Mouse (Mus musculus) E14TG2a.4 (cell line): ENCODE measurements around the gene Rem1.
A peak's percentile ranks its signal among the peaks of the same experiment; 100 is the strongest.

Experiments used
- H3K27me3 ChIP-seq: 2 replicates; pipeline ENCODE4 v1.6.1; 2014; ENCODE audit warnings: low read length, control low read depth; ENCODE audit not compliant: insufficient read depth
- H3K36me3 ChIP-seq: 2 replicates; pipeline ENCODE4 v1.6.1; 2014; ENCODE audit warnings: low read length, control low read depth; ENCODE audit not compliant: insufficient read depth
- H3K4me1 ChIP-seq: replicated peaks from 2 replicates; pipeline ENCODE4 v1.6.1; 2014; ENCODE audit warnings: low read depth, low read length, control low read depth
- H3K4me3 ChIP-seq: replicated peaks from 2 replicates; pipeline ENCODE4 v1.5.1; 2014; ENCODE audit warnings: mild to moderate bottlenecking, low read length
- H3K9me3 ChIP-seq: 2 replicates; pipeline ENCODE4 v1.6.1; 2014; ENCODE audit warnings: low read length, control low read depth
- CTCF ChIP-seq: conservative IDR thresholded peaks from 2 replicates; pipeline ENCODE4 v1.5.1; 2014; ENCODE audit warnings: low read length
- NANOG ChIP-seq: IDR thresholded peaks from 2 replicates; pipeline ENCODE4 v1.6.1; 2014; ENCODE audit warnings: borderline replicate concordance, low read length, mixed read lengths
- POU5F1 ChIP-seq: IDR thresholded peaks from 2 replicates; pipeline ENCODE4 v1.6.1; 2014; ENCODE audit warnings: low read length, borderline replicate concordance

Rem1 gene

DNA sequence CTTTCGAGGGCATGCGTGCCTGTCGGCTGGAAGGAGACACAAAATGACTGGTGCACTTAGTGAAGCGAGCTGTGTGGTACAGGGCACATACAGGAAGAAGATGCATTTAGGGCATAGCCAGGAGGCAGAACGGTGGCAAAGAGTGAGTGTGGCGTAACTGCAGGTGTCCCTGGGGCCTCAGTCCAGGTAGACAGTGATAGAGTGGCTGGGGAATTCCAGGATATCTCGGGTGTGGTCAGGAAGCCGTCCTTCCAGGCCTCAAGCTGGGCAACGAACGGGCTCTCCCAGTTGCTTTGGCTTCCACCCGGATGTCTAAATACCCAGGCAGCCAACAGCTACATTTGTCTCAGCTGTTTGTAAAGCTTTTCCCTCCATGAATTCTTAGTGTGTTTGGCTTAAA, 47.4 kb downstream of the Rem1 start:
- H3K9me3 ChIP-seq = no peaks in the 10 kb centered on the region
- TF ChIP-seq POU5F1 (no peak), CTCF (no peak), NANOG (no peak)
- peaks cover 79% of the 10 kb centered on the region for H3K36me3 ChIP-seq
- no peaks in the 10 kb centered on the region for H3K27me3 ChIP-seq
- H3K4me3 ChIP-seq = no peak overlapping the region
- peaks cover 62% of the 10 kb centered on the region for H3K4me1 ChIP-seq

DNA sequence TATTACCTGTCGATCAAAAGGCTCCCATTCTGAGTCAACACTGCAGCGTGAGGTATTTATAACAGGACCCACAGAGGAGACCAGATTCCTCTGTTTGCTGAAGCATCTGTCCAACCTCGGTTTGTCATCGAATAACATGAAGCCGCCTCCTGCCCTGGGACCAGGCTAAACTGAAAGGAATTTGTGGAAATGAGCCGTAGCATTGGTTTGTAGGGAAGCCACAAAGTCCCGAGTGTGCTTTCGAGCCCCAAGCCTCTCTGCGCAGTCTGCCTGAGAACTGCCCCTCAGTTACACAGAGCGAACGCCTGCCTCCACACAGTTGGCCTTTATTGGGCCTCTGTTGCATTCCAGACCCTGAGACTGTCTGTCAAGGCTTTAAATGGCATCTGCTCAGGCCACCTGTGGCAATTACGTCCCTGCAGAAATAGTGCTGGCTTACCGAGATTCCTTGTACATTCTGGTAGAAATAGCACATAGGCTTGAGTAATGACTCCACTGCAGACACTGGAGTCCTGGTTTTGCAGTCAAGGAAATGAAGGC, 48.6 kb downstream of the Rem1 start:
- H3K4me1 ChIP-seq = peaks cover 62% of the 10 kb centered on the region
- TF ChIP-seq CTCF (no peak), POU5F1 (no peak), NANOG (no peak)
- no peak overlapping the region for H3K4me3 ChIP-seq
- no peaks in the 10 kb centered on the region for H3K9me3 ChIP-seq
- H3K36me3 ChIP-seq = peaks cover 91% of the 10 kb centered on the region
- no peaks in the 10 kb centered on the region for H3K27me3 ChIP-seq

DNA sequence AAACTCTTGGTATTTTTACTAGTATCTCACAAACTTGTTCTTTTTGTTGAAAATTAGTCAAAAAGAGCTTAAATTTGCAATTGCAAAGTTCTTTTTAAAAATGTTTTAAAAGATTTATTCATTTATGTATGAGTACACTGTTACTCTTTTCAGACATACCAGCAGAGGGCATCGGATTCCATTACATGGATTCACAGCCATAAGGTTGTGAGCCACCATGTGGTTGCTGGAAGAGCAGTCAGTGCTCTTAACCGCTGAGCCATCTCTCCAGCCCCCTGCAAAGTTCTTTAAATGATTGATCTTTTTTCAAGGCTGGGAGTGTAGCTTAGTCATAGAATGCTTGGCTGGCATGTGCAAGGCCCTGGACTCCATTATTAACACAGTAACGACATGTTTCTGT, 51.6 kb downstream of the Rem1 start:
- H3K4me1 ChIP-seq = peaks cover 35% of the 10 kb centered on the region
- H3K27me3 ChIP-seq = no peaks in the 10 kb centered on the region
- 0 out of 2 replicates have a peak, but pooled peaks cover under 1% of the 10 kb centered on the region for H3K9me3 ChIP-seq
- peaks cover 99% of the 10 kb centered on the region for H3K36me3 ChIP-seq
- no peak overlapping the region for H3K4me3 ChIP-seq
- peak; percentile 19; the same call in 1 of the 2 replicates for TF ChIP-seq CTCF
- TF ChIP-seq NANOG = no peak
- no peak for TF ChIP-seq POU5F1

DNA sequence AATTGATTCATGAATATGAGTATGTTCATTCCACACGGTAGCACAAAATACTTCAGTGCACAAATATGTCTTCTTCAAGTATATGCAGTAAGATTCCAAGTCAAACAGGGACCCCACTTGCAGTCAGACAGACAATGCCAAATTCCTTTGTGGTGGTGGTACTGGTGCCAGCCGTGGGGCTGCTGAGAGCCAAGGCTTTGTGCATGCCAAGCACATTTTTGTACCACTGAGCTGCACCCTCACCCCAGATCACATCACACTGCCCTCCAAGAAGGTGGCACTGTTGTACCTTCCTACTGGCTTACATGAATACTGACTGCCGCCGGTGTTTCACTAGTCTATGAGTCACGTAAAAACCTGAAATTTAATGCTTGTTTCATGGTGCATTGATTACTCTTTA, 52.2 kb downstream of the Rem1 start:
- H3K9me3 ChIP-seq = peaks cover 7% of the 10 kb centered on the region
- H3K4me3 ChIP-seq = no peak overlapping the region
- no peak for TF ChIP-seq NANOG
- TF ChIP-seq POU5F1 = no peak
- TF ChIP-seq CTCF = no peak
- no peaks in the 10 kb centered on the region for H3K27me3 ChIP-seq
- H3K36me3 ChIP-seq = peaks cover 100% of the 10 kb centered on the region
- peaks cover 32% of the 10 kb centered on the region for H3K4me1 ChIP-seq

DNA sequence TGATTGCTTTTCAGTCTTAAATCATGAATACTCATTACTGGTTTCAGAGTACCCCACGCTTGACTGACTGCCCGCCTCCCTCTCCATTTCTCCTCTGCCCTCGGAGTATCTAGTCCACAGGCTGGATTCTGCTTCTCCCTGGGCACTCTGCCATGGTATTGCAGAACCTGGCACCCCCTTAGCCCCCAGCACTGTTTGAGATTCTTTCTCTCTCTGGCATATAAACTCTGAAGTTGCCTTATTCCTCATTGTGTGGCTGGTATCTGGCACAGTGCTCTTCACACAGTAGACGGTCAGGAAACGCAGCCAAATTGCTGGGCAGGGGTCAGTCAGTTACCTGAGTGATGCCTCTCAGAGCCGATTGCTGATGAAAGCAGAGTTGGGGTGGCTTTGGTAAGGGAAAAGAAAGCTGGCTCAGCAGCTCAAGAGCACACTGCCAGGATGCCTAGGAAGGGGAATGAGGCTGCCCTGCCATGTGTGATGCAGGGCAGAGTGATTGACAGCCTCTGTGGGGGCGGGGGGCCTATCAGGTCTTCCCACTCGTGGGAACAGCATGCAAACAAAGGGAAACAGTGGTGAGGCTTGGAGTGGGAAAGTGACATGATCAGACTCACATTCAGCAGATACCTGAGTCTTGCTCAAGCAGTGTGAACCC, 53.1 kb downstream of the Rem1 start:
- Histone ChIP-seq H3K36me3 (peaks cover 100% of the 10 kb centered on the region), H3K9me3 (peaks cover 16% of the 10 kb centered on the region), H3K4me1 (peaks cover 24% of the 10 kb centered on the region; the same call in 1 of the 2 replicates), H3K4me3 (no peak overlapping the region), H3K27me3 (no peaks in the 10 kb centered on the region)
- no peak for TF ChIP-seq NANOG
- no peak for TF ChIP-seq CTCF

DNA sequence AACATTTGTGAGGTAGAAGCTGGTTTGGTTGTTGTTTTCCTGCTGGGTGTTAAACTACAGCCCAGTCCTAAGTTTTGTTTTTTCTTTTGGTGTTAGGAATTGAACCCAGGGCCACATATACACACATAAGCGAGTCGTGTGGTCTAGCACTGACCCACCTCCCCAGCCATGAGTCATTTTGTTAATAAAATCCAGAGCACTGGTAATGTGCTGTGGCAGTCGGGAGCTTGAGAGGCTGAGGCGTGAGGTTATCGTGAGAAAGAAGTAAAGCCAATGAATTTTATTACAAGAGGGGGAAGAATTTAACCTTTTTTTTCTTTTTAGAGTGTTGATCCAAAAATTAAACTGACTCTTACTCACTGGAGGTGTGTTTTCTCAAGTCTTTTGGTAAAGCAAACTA, 56.3 kb downstream of the Rem1 start:
- H3K9me3 ChIP-seq = peaks cover 46% of the 10 kb centered on the region
- H3K4me3 ChIP-seq = no peak overlapping the region
- TF ChIP-seq NANOG = no peak
- no peak for TF ChIP-seq POU5F1
- TF ChIP-seq CTCF = no peak
- H3K4me1 ChIP-seq = peaks cover 18% of the 10 kb centered on the region
- no peaks in the 10 kb centered on the region for H3K27me3 ChIP-seq
- peaks cover 97% of the 10 kb centered on the region for H3K36me3 ChIP-seq
